Mouse (Mus musculus) gastrocnemius, adult 8-10 months (tissue): ENCODE results near the gene Aqp7. TPM values are rescaled to one million over a fixed set of nuclear protein-coding genes. Genes with fewer than 3 reads are reported as not detected.

Source experiments
- DNase-seq, 2 experiments: peaks; one replicate each; pipeline ENCODE4 v3.0.0; 2022; ENCODE audit warnings: low spot score in 2 of 2
- total RNA-seq, 4 experiments: library from RNA; stranded (reverse); gene quantifications; 2 replicates each; pipeline ENCODE4 v1.2.4; 2022

The Aqp7 gene
- total RNA-seq, 4 experiments from 2014 or later, result 5.4 to 9.4 (median 7.2) TPM

GRCm38 (mm10) chr4:41063351-41063750 is 15.4 kb upstream of the Aqp7 start:
- DNase-seq, result no peak

- no peak for DNase-seq
Observed at GRCm38 (mm10) chr4:41057361-41057760, 9.4 kb upstream of the Aqp7 start.

GRCm38 (mm10) chr4:41056742-41057332 is 8.9 kb upstream of the Aqp7 start:
- DNase-seq, result no peak

- DNase-seq, result no peak
Observed at GRCm38 (mm10) chr4:41056253-41056652, 8.3 kb upstream of the Aqp7 start.

- no peak for DNase-seq
Observed at GRCm38 (mm10) chr4:41055111-41055510, 7.2 kb upstream of the Aqp7 start.

- DNase-seq, result no peak
Observed at GRCm38 (mm10) chr4:41051781-41052180, 3.8 kb upstream of the Aqp7 start.

GRCm38 (mm10) chr4:41050726-41051675 is 3.1 kb upstream of the Aqp7 start:
- DNase-seq, result peak; percentile 43 to 64

- DNase-seq, result no peak
Observed at GRCm38 (mm10) chr4:41048926-41049325, 987 bp upstream of the Aqp7 start.

- DNase-seq, result no peak
Observed at GRCm38 (mm10) chr4:41046254-41046795, 1.6 kb downstream of the Aqp7 start.

GRCm38 (mm10) chr4:41045288-41045687 is 2.7 kb downstream of the Aqp7 start:
- DNase-seq, result no peak

GRCm38 (mm10) chr4:41043961-41044360 is 4.0 kb downstream of the Aqp7 start:
- DNase-seq, result no peak

- no peak for DNase-seq
Observed at GRCm38 (mm10) chr4:41042880-41043279, 5.1 kb downstream of the Aqp7 start.

- DNase-seq, result no peak
Observed at GRCm38 (mm10) chr4:41040983-41041382, 7.0 kb downstream of the Aqp7 start.

- DNase-seq, result no peak
Observed at GRCm38 (mm10) chr4:41037942-41038341, 10.0 kb downstream of the Aqp7 start.

GRCm38 (mm10) chr4:41031242-41031641 is 16.7 kb downstream of the Aqp7 start:
- DNase-seq, result peak in 1 of 2 experiments; percentile 23

- DNase-seq, result no peak
Observed at GRCm38 (mm10) chr4:41029372-41029771, 18.6 kb downstream of the Aqp7 start.

- no peak for DNase-seq
Observed at GRCm38 (mm10) chr4:41028272-41028671, 19.7 kb downstream of the Aqp7 start.

- no peak for DNase-seq
Observed at GRCm38 (mm10) chr4:41027872-41028271, 20.1 kb downstream of the Aqp7 start.

GRCm38 (mm10) chr4:41026086-41026787 is 21.7 kb downstream of the Aqp7 start:
- no peak for DNase-seq

- no peak for DNase-seq
Observed at GRCm38 (mm10) chr4:41021094-41021493, 26.8 kb downstream of the Aqp7 start.

GRCm38 (mm10) chr4:41015798-41016197 is 32.1 kb downstream of the Aqp7 start:
- no peak for DNase-seq

- DNase-seq, result no peak
Observed at GRCm38 (mm10) chr4:41013351-41013750, 34.6 kb downstream of the Aqp7 start.
